Mouse (Mus musculus): ENCODE measurements around the gene Tmem53.

Tmem53 gene

GRCm38 (mm10) chr4:117283271-117284191 lies 31.8 kb downstream of the Tmem53 start:
- peak; percentile 78 for DNase-seq (ENCODE audit: low spot score)

GRCm38 (mm10) chr4:117284363-117284762 lies 32.6 kb downstream of the Tmem53 start:
- no peak for DNase-seq (ENCODE audit: low spot score)

GRCm38 (mm10) chr4:117288277-117288926 lies 36.7 kb downstream of the Tmem53 start:
- DNase-seq (ENCODE audit: low spot score): no peak

- peak; percentile 77 for DNase-seq (ENCODE audit: low spot score)
Measured at GRCm38 (mm10) chr4:117288927-117289801, 37.4 kb downstream of the Tmem53 start.

- DNase-seq (ENCODE audit: low spot score): no peak
Measured at GRCm38 (mm10) chr4:117291696-117292095, 39.9 kb downstream of the Tmem53 start.

- no peak for DNase-seq (ENCODE audit: low spot score)
Measured at GRCm38 (mm10) chr4:117296849-117297593, 45.3 kb downstream of the Tmem53 start.

- no peak for DNase-seq (ENCODE audit: low spot score)
Measured at GRCm38 (mm10) chr4:117297819-117298218, 46.1 kb downstream of the Tmem53 start.

GRCm38 (mm10) chr4:117299921-117300320 lies 48.2 kb downstream of the Tmem53 start:
- no peak for DNase-seq (ENCODE audit: low spot score)

GRCm38 (mm10) chr4:117302027-117302806 lies 50.5 kb downstream of the Tmem53 start:
- no peak for DNase-seq (ENCODE audit: low spot score)

- no peak for DNase-seq (ENCODE audit: low spot score)
Measured at GRCm38 (mm10) chr4:117303581-117304238, 52.0 kb downstream of the Tmem53 start.

- peak; percentile 64 for DNase-seq (ENCODE audit: low spot score)
Measured at GRCm38 (mm10) chr4:117304239-117305025, 52.7 kb downstream of the Tmem53 start.

GRCm38 (mm10) chr4:117305461-117305860 lies 53.7 kb downstream of the Tmem53 start:
- no peak for DNase-seq (ENCODE audit: low spot score)

- DNase-seq (ENCODE audit: low spot score): no peak
Measured at GRCm38 (mm10) chr4:117307270-117307669, 55.5 kb downstream of the Tmem53 start.

- DNase-seq (ENCODE audit: low spot score): no peak
Measured at GRCm38 (mm10) chr4:117309427-117309826, 57.7 kb downstream of the Tmem53 start.

GRCm38 (mm10) chr4:117311891-117312290 lies 60.1 kb downstream of the Tmem53 start:
- DNase-seq (ENCODE audit: low spot score): no peak

GRCm38 (mm10) chr4:117312416-117313084 lies 60.8 kb downstream of the Tmem53 start:
- peak; percentile 38 for DNase-seq (ENCODE audit: low spot score)

GRCm38 (mm10) chr4:117313085-117313424 lies 61.3 kb downstream of the Tmem53 start:
- DNase-seq (ENCODE audit: low spot score): no peak

GRCm38 (mm10) chr4:117314849-117315500 lies 63.2 kb downstream of the Tmem53 start:
- DNase-seq (ENCODE audit: low spot score): no peak

All from retina, embryonic 14.5 days (tissue).